Mouse (Mus musculus) NIH3T3 (cell line): ENCODE measurements around the gene Fbxo8.
A peak's percentile ranks its signal among the peaks of the same experiment; 100 is the strongest.

Source experiments
- DNase-seq: peaks from one replicate; pipeline ENCODE4 v3.0.0-alpha.2; 2012; ENCODE audit warnings: low read depth

The Fbxo8 gene

DNA sequence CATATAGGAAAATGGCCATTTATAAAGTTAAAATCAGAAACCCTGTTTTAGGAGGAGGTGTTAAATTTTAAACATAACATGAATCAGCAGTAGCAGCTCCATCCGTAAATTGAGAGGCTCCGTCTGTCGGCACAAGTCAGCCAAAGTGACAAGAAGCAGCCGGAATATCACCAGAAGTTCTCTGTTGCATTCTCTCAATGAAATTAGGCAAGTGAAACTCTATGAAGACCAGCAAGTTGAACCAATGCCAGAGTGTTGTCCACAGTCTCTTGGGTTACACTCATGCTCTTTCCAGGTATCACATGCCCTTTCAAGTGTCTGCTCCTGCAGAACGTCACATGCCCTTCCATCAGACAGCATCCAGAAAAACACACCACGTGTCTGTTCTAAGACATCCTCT lies 60.8 kb downstream of the Fbxo8 start:
- DNase-seq = no peak

DNA sequence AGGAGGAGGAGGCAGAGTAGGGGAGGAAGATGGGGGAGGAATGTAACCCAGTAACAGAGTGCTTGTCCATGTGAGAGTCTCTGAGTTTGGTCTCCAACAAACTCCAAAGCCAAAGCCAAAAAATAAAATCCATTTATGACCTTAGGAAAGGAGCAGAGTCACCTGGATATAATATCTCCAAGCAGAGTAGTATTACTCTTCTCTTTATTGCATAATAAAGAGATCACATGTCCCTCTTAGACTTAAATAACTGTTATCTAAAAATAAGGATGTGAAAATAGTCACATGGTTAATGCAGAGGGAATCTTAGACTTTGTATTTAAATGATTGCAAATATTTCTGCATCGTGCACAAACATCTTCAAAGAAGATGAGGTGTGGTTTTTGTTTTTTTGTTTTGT lies 63.3 kb downstream of the Fbxo8 start:
- DNase-seq = no peak

DNA sequence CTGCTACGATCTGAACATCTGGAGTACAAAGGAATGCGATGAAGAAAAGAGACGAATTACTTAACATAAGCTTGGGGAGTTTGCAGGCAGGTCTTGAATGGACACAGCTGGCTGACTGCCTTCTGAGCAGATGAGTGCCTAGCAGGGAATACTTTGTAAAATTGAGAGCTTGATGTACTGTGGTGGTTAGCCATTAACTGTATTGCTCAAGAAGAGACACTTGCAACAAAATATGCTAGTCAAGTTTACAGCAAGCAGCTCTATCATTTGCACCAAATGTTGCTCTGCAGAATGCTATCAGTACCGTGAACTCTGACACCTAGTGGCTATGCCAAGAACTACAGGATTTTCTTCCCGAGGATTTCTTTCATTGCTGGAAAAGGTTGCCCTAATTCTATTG lies 64.1 kb downstream of the Fbxo8 start:
- peak; percentile 83 for DNase-seq

DNA sequence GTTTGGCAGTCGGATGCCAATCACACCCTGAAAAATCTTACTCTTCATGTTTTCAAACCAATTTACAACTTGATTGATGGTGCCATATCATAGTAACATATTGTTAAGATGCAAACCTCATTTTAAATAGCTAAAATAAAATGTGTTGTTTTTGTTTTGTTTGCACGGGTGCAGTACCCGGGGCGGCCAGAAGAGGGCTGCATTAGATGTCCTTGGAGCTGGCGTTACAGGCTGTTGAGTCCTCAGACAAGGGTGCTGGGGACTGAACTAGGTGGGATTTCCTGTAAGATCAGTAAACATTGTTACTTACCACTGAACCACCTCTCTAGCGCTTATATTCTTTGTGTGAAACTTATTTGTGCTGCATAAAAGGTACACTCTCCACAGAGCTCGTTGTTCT lies 65.4 kb downstream of the Fbxo8 start:
- DNase-seq = peak; percentile 70

DNA sequence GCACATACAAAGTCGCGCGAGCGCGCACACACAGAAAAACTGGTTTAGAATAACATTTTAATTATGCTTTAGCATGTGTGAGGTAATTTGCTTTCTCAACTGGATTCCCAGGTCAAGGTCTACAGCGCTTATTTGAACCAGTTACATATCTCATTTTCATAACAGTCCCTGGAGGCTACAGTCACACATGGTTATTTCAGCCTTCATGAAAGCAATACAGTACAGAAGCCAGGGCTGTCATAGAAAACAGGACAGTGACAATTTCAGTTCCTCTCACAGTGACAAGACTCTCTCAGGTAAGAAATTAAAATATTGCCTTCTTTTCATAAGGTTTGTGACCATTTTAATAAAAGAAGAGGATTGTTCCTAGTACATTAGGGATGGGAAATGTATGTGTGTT lies 66.4 kb downstream of the Fbxo8 start:
- no peak for DNase-seq

DNA sequence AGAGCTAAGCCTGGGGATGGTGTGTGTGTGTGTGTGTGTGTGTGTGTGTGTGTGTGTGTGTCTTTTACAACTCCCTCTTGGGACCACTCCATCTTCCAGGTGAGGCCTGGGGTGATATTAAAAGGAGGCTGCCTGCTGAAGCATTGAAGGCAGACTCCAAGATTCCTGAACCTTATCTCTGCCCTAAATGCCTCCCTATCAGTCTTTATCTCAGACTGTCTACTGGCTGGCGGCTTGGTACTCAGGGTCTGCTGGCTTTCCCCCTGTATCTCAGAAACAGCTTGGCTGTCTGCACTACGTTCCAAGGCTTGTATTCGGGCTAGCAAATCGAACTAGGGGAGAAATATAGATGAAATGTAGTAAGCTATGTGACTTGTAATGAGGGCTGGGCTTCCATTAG lies 68.2 kb downstream of the Fbxo8 start:
- DNase-seq = no peak

DNA sequence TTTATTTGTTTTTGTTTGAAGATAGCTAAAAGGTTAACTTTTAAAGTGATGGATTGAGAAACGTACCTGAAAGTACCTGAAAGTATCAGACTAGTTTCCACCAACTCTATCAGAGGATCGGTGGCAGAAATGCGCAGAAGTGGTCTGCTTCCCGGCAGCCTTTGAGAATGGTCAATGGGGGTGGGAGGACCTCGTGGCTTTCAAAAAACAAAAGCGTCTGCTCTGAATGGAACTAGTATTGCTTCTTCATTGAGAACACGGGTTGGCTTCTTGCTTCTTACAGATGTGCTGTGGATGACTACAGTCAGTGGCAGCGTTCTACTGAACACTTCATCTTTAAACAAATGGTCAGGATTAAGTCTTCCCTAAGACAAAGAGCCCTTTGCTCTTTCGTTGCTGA lies 68.7 kb downstream of the Fbxo8 start:
- DNase-seq = no peak

DNA sequence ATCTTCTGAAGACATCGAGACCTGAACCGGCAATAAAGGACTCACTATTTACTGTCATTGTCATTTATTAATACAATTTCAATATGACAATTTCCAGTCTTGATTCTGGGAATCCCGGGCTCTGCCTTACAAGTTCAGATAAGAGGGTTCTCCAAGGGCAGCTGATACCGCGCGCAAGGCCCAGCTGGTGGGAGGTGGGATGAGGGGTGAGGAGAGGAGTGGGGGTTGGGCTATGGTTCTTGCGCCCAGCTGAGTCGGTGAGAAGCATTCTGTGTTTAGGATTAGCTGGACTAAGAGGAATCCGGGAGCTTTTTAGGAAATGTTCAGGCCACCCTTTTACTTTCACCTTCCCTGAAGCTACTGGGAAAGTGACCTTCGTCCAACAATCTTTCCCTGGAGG lies 69.8 kb downstream of the Fbxo8 start:
- no peak for DNase-seq

DNA sequence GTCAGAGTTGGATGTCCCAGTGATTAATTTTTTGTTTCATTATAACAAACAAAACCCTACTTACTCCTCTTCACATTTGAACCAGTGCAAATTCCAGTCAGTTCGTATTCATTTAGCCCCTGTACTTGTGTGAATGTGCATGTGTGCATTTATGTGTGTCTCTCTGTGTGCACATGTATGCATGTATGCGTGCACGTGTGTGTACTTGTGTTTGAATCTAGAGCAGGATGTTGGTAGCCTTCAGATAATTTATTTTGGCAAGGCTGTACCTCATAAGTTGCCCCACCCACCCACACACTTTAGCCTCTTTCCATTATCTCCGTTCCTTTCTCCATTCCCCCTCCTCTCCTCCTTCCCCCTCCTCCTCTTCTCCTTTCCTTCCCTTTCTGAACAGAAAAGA lies 70.2 kb downstream of the Fbxo8 start:
- DNase-seq = no peak

DNA sequence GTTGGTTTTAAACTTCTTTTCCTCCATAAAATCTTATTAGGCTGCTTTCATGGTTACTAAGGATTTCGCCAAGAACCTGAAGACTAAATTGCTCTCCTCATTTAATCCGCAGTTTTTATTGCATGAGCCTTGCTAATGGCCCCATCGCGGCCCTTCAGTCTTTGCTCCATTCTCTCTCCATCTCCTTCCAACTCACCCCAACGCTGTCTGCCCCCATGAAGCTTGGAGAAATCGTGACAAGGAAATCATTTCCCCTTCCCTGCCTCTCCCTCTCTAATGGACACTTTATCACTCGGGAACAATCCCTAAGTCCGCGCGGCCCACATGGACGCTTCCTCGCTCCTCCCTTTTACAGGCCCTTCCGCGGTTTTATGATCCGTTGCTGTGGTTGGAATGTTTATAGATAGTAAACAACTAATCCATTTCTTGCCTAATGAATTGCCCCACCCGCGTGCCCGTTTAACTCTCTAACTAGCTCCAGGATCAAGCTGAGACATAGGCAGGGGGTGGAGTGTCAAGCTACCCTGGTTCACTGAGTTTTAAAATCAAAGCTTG lies 71.7 kb downstream of the Fbxo8 start:
- DNase-seq = no peak

DNA sequence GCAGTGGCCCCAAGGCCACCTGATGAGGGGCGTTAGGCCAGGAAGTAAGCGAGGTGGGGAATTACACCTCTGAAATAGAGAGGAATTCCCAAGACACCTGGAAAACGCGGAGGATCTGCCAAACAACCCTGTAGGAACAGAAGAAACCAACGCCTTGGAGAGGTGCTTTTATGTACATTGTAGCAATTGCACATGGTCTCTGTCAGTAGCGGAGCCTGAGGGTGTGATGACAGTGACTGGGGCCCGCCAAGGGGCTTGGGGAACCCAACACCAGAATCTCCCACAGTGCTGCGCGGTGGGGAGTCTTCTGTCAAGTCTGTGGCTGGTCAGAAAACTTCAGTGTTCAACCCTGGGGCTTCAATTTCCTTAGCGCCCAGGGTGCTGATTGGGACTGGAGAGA lies 72.5 kb downstream of the Fbxo8 start:
- DNase-seq = no peak

DNA sequence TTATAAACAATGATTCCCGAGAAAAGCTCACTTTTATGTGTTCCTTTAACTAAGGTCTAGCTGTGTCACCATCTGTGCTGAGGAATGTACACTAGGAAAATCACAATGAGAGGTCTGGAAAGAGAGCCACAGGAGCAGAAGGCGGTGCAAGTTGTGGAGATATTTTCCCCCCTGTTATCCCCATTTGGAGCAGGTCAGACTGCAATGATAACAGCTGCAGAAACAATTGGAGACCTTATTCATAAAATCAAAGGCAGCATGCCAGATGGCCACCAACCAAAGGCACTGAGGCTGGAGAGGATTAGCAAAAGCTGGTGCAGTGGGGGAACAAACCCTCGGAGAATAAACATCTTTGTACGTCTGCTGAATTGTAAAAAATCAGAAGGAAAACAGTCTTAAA lies 78.3 kb downstream of the Fbxo8 start:
- DNase-seq = no peak

DNA sequence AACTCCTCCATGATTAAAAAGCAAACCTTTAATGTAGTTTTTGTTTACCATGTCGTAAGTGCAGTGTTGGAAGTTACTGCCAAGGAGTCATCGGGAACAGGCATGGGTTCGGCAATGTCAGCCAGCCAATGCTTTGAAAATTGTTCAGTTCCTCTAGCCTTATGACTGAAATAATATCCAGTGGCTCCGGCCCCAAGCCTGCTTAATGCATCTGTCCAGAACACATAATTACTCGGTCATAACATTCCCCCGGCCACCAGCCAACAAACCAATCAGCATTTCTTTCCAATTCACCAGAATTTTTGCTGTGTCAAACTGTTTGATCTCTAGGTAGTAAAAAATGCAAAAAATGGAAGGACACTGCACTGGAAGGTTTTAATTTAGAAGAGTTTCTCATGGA lies 88.4 kb downstream of the Fbxo8 start:
- DNase-seq = no peak
